Mouse (Mus musculus): ENCODE results near the gene Disc1. TPM values are rescaled to one million over a fixed set of nuclear protein-coding genes. Genes with fewer than 3 reads are reported as not detected.

Disc1 gene
- polyA plus RNA-seq, 1 experiment from 2014 or later: 2.6 TPM

- H3K9ac ChIP-seq (ENCODE audit: low read depth, low read length): no peak overlapping the region; the same call in 1 of the 2 replicates
- H3K27me3 ChIP-seq (replicated peaks; ENCODE audit: control insufficient read depth, insufficient read depth, low read length): no peaks in the 10 kb centered on the region
- 69% methylated on average over 7 of the region's 7 CpGs for WGBS
- peaks cover 7% of the 10 kb centered on the region for H3K4me1 ChIP-seq (ENCODE audit: control insufficient read depth, insufficient read depth, low read depth, low read length)
- ATAC-seq: no peak
- no peak overlapping the region for H3K4me3 ChIP-seq (ENCODE audit: low read length)
- H3K9me3 ChIP-seq (ENCODE audit: control insufficient read depth, low read length): no peaks in the 10 kb centered on the region
- no peak overlapping the region for H3K27ac ChIP-seq (ENCODE audit: low read depth, low read length)
- H3K4me2 ChIP-seq (ENCODE audit: low read length): no peak overlapping the region
- H3K36me3 ChIP-seq (ENCODE audit: control insufficient read depth, insufficient read depth, low read length): no peaks in the 10 kb centered on the region
Measured at GRCm38 (mm10) chr8:125197341-125198002, 143.5 kb downstream of the Disc1 start.

GRCm38 (mm10) chr8:125198420-125199196 is 144.6 kb downstream of the Disc1 start:
- no peaks in the 10 kb centered on the region for H3K9me3 ChIP-seq (ENCODE audit: control insufficient read depth, low read length)
- H3K27me3 ChIP-seq (replicated peaks; ENCODE audit: control insufficient read depth, insufficient read depth, low read length): no peaks in the 10 kb centered on the region
- H3K27ac ChIP-seq (ENCODE audit: low read depth, low read length): no peak overlapping the region
- H3K4me1 ChIP-seq (ENCODE audit: control insufficient read depth, insufficient read depth, low read depth, low read length): peaks cover 7% of the 10 kb centered on the region
- no peak for ATAC-seq
- no peaks in the 10 kb centered on the region for H3K36me3 ChIP-seq (ENCODE audit: control insufficient read depth, insufficient read depth, low read length)
- H3K4me3 ChIP-seq (ENCODE audit: low read length): no peak overlapping the region
- WGBS: 76% methylated on average over 9 of the region's 9 CpGs
- H3K4me2 ChIP-seq (ENCODE audit: low read length): no peak overlapping the region
- H3K9ac ChIP-seq (ENCODE audit: low read depth, low read length): no peak overlapping the region

GRCm38 (mm10) chr8:125199197-125199939 is 145.4 kb downstream of the Disc1 start:
- Histone ChIP-seq H3K9me3 (ENCODE audit: control insufficient read depth, low read length) (no peaks in the 10 kb centered on the region), H3K9ac (ENCODE audit: low read depth, low read length) (no peak overlapping the region), H3K27me3 (replicated peaks; ENCODE audit: control insufficient read depth, insufficient read depth, low read length) (no peaks in the 10 kb centered on the region), H3K4me3 (ENCODE audit: low read length) (no peak overlapping the region), H3K4me1 (ENCODE audit: control insufficient read depth, insufficient read depth, low read depth, low read length) (peaks cover 7% of the 10 kb centered on the region), H3K36me3 (ENCODE audit: control insufficient read depth, insufficient read depth, low read length) (no peaks in the 10 kb centered on the region), H3K4me2 (ENCODE audit: low read length) (no peak overlapping the region), H3K27ac (ENCODE audit: low read depth, low read length) (0 out of 2 replicates have a peak overlapping the region, but pooled peaks have one; percentile 26)
- 70% methylated on average over 16 of the region's 16 CpGs for WGBS
- no peak for ATAC-seq

GRCm38 (mm10) chr8:125200273-125200863 is 146.4 kb downstream of the Disc1 start:
- WGBS: 64% methylated on average over 13 of the region's 13 CpGs
- Histone ChIP-seq H3K9ac (ENCODE audit: low read depth, low read length) (no peak overlapping the region), H3K4me2 (ENCODE audit: low read length) (no peak overlapping the region), H3K9me3 (ENCODE audit: control insufficient read depth, low read length) (no peaks in the 10 kb centered on the region), H3K4me3 (ENCODE audit: low read length) (no peak overlapping the region), H3K36me3 (ENCODE audit: control insufficient read depth, insufficient read depth, low read length) (no peaks in the 10 kb centered on the region), H3K4me1 (ENCODE audit: control insufficient read depth, insufficient read depth, low read depth, low read length) (peaks cover 5% of the 10 kb centered on the region), H3K27ac (ENCODE audit: low read depth, low read length) (peak overlapping the region; percentile 14; the same call in 1 of the 2 replicates), H3K27me3 (replicated peaks; ENCODE audit: control insufficient read depth, insufficient read depth, low read length) (no peaks in the 10 kb centered on the region)
- peak; percentile 53 for ATAC-seq

- 83% methylated on average over 6 of the region's 6 CpGs for WGBS
- Histone ChIP-seq H3K4me1 (ENCODE audit: control insufficient read depth, insufficient read depth, low read depth, low read length) (peaks cover 7% of the 10 kb centered on the region), H3K9me3 (ENCODE audit: control insufficient read depth, low read length) (no peaks in the 10 kb centered on the region), H3K27ac (ENCODE audit: low read depth, low read length) (no peak overlapping the region), H3K36me3 (ENCODE audit: control insufficient read depth, insufficient read depth, low read length) (no peaks in the 10 kb centered on the region), H3K9ac (ENCODE audit: low read depth, low read length) (no peak overlapping the region), H3K4me3 (ENCODE audit: low read length) (no peak overlapping the region), H3K4me2 (ENCODE audit: low read length) (no peak overlapping the region), H3K27me3 (replicated peaks; ENCODE audit: control insufficient read depth, insufficient read depth, low read length) (no peaks in the 10 kb centered on the region)
- no peak for ATAC-seq
Measured at GRCm38 (mm10) chr8:125201650-125202049, 147.7 kb downstream of the Disc1 start.

- WGBS: 76% methylated on average over 9 of the region's 9 CpGs
- no peaks in the 10 kb centered on the region for H3K36me3 ChIP-seq (ENCODE audit: control insufficient read depth, insufficient read depth, low read length)
- no peaks in the 10 kb centered on the region for H3K27me3 ChIP-seq (replicated peaks; ENCODE audit: control insufficient read depth, insufficient read depth, low read length)
- no peak overlapping the region for H3K27ac ChIP-seq (ENCODE audit: low read depth, low read length)
- H3K9ac ChIP-seq (ENCODE audit: low read depth, low read length): no peak overlapping the region
- peaks cover 5% of the 10 kb centered on the region for H3K4me1 ChIP-seq (ENCODE audit: control insufficient read depth, insufficient read depth, low read depth, low read length)
- H3K4me3 ChIP-seq (ENCODE audit: low read length): no peak overlapping the region
- ATAC-seq: no peak
- H3K4me2 ChIP-seq (ENCODE audit: low read length): no peak overlapping the region
- no peaks in the 10 kb centered on the region for H3K9me3 ChIP-seq (ENCODE audit: control insufficient read depth, low read length)
Measured at GRCm38 (mm10) chr8:125203016-125203415, 149.0 kb downstream of the Disc1 start.

- WGBS: 91% methylated on average over 4 of the region's 4 CpGs
- no peaks in the 10 kb centered on the region for H3K36me3 ChIP-seq (ENCODE audit: control insufficient read depth, insufficient read depth, low read length)
- no peaks in the 10 kb centered on the region for H3K27me3 ChIP-seq (replicated peaks; ENCODE audit: control insufficient read depth, insufficient read depth, low read length)
- no peaks in the 10 kb centered on the region for H3K9me3 ChIP-seq (ENCODE audit: control insufficient read depth, low read length)
- H3K9ac ChIP-seq (ENCODE audit: low read depth, low read length): no peak overlapping the region
- H3K27ac ChIP-seq (ENCODE audit: low read depth, low read length): no peak overlapping the region
- H3K4me2 ChIP-seq (ENCODE audit: low read length): no peak overlapping the region
- ATAC-seq: no peak
- peaks cover 2% of the 10 kb centered on the region for H3K4me1 ChIP-seq (ENCODE audit: control insufficient read depth, insufficient read depth, low read depth, low read length)
- no peak overlapping the region for H3K4me3 ChIP-seq (ENCODE audit: low read length)
Measured at GRCm38 (mm10) chr8:125205556-125205955, 151.6 kb downstream of the Disc1 start.

- H3K4me2 ChIP-seq (ENCODE audit: low read length): no peak overlapping the region
- no peaks in the 10 kb centered on the region for H3K27me3 ChIP-seq (replicated peaks; ENCODE audit: control insufficient read depth, insufficient read depth, low read length)
- H3K36me3 ChIP-seq (ENCODE audit: control insufficient read depth, insufficient read depth, low read length): no peaks in the 10 kb centered on the region
- H3K4me1 ChIP-seq (ENCODE audit: control insufficient read depth, insufficient read depth, low read depth, low read length): peaks cover 2% of the 10 kb centered on the region; the same call in 1 of the 2 replicates
- no peak overlapping the region for H3K9ac ChIP-seq (ENCODE audit: low read depth, low read length)
- no peaks in the 10 kb centered on the region for H3K9me3 ChIP-seq (ENCODE audit: control insufficient read depth, low read length)
- H3K4me3 ChIP-seq (ENCODE audit: low read length): no peak overlapping the region
- H3K27ac ChIP-seq (ENCODE audit: low read depth, low read length): no peak overlapping the region
- WGBS: 50% methylated on average over 8 of the region's 8 CpGs
- ATAC-seq: peak; percentile 37; the same call in 1 of the 2 replicates
Measured at GRCm38 (mm10) chr8:125206391-125206790, 152.4 kb downstream of the Disc1 start.

All from hindbrain, embryonic 16.5 days (tissue).